Mouse (Mus musculus) ES-Bruce4 (cell line): ENCODE results near the gene Atp11c. TPM values are rescaled to one million over a fixed set of nuclear protein-coding genes. Genes with fewer than 3 reads are reported as not detected.

Experiments
- H3K27ac ChIP-seq: 2 replicates; pipeline ENCODE4 v1.5.1; 2012; ENCODE audit warnings: low read length, inconsistent platforms; ENCODE audit not compliant: insufficient read depth
- H3K27me3 ChIP-seq: 2 replicates; pipeline ENCODE4 v1.6.1; 2012; ENCODE audit warnings: mild to moderate bottlenecking, low read length, inconsistent platforms; ENCODE audit not compliant: control insufficient read depth, poor library complexity, insufficient read depth, severe bottlenecking
- H3K36me3 ChIP-seq: 2 replicates; pipeline ENCODE4 v1.6.1; 2012; ENCODE audit warnings: inconsistent platforms, mild to moderate bottlenecking, low read length, moderate library complexity; ENCODE audit not compliant: control insufficient read depth, poor library complexity, insufficient read depth, severe bottlenecking
- H3K4me1 ChIP-seq: one replicate; pipeline ENCODE4 v1.8.1; 2011; ENCODE audit warnings: low read length; ENCODE audit not compliant: control insufficient read depth, insufficient read depth
- H3K4me3 ChIP-seq: 2 replicates; pipeline ENCODE4 v1.5.1; 2011; ENCODE audit warnings: low read depth, mild to moderate bottlenecking, low read length
- H3K9ac ChIP-seq: 2 replicates; pipeline ENCODE4 v1.6.1; 2012; ENCODE audit warnings: low read depth, mild to moderate bottlenecking, inconsistent platforms; ENCODE audit not compliant: poor library complexity, severe bottlenecking
- H3K9me3 ChIP-seq: replicated peaks from 2 replicates; pipeline ENCODE4 v1.6.1; 2012; ENCODE audit warnings: mild to moderate bottlenecking, low read length, inconsistent platforms; ENCODE audit not compliant: control insufficient read depth, poor library complexity, insufficient read depth, severe bottlenecking
- CTCF ChIP-seq: IDR thresholded peaks from one replicate; pipeline ENCODE4 v1.8.1; 2011; ENCODE audit warnings: low read depth, low read length
- EP300 ChIP-seq: IDR thresholded peaks from 2 replicates; pipeline ENCODE4 v1.6.1; 2011; ENCODE audit warnings: low read depth, low read length; ENCODE audit not compliant: insufficient read depth
- POLR2A ChIP-seq: IDR thresholded peaks from one replicate; pipeline ENCODE4 v1.8.1; 2011; ENCODE audit warnings: low read length; ENCODE audit not compliant: insufficient read depth
- polyA plus RNA-seq: library from polyadenylated mRNA; stranded (reverse); fragments of >200 nt; gene quantifications from 2 replicates; pipeline ENCODE4 v1.2.4, GENCODE M21; 2011; ENCODE audit warnings: low read depth; ENCODE audit not compliant: missing spikeins, insufficient read depth, insufficient read length

Gene Atp11c
- polyA plus RNA-seq, 1 experiment: 17.1 TPM

DNA sequence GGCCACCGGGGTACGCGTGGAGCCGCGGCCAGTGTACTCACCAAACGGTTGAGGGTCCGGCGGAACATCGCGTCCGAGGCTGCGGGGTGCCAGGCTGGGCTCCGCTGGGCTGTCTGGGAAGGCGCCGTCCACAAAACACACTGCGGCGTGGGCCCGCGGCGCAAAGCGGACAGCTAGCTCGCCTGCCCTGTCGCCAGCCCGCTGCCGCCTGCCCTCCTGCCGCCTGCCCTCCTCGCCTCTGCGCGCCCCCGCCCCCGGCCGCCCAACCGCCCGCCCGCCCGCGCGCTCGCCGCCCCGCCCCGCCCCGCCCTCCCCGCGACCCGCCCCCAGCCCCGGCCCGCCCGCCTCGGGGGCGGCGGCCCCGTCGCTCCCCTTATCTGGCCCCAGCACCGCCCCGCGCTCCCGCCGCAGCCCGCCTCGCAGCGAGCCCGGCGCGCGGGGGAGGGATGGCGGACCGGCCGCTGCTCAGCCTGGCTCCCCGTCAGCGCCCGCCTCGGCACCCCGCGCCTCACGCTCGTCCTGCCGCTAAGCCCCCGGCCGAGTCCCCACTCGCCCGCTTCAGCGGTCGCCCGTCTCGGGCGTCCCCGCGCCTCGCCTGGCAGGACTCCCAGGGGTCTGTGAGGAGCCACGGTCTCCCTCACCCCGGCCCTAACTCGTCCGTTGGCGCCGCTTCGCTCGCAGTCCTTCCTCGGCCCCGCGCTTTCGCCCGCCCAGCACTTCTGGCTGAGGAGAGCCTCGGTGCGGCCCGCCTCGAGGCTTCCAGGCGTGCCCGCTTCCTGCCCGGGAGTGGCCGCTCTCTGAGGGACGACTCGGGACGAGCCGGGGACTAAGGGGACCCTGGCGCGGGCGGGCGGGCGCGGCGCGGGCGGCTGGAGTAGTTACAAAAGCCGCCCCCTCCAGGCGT lies 188.5 kb downstream of the Atp11c start:
- no peak overlapping the region for H3K27ac ChIP-seq
- no peak for TF ChIP-seq CTCF
- TF ChIP-seq POLR2A: no peak
- no peak for TF ChIP-seq EP300
- no peaks in the 10 kb centered on the region for H3K36me3 ChIP-seq

DNA sequence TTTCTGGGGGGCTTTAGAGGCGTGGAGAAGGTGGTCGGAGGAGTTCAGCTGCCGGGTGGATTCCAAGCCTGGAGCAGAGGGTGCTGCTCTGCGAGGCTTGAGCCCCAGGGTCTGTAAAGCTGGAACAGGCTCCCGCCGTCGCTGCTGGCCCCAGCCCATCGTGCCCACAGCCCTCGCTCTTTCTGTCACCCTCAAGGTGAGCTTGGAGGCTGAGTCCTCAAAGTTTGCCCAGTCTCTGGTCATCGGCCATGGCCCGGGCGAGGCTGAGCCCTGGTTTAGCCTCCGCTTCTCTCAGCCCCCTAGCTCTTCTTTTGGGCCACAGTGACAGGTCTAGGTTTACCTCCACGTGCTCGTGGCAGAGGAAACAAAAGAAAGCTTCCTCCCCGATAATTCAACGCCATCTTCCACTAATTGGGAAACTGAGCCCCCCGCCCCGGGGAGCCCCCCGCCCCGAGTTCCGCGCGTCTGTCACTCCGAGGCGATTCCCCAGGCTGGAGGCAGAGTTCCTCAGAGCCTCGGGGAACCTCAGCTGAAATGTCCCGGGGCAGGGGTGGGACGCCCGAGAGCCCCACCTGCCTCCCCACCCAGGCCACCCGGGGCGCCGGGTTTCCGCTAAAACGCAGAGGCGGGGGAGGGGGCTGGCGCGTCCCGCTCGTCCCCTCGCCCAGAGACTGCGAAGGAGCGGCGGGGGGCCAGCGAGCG lies 189.3 kb downstream of the Atp11c start:
- Histone ChIP-seq H3K9ac (peak overlapping the region; percentile 95), H3K4me1 (no peaks in the 10 kb centered on the region), H3K27me3 (no peaks in the 10 kb centered on the region), H3K4me3 (peak overlapping the region; percentile 98), H3K27ac (no peak overlapping the region), H3K9me3 (no peaks in the 10 kb centered on the region), H3K36me3 (no peaks in the 10 kb centered on the region)
- TF ChIP-seq CTCF: no peak
- TF ChIP-seq EP300: no peak
- TF ChIP-seq POLR2A: no peak

More for the DNA sequence above, 188.5 kb downstream of the Atp11c start:
- peak overlapping the region; percentile 95 for H3K9ac ChIP-seq
- no peaks in the 10 kb centered on the region for H3K9me3 ChIP-seq
- no peaks in the 10 kb centered on the region for H3K27me3 ChIP-seq
- H3K4me1 ChIP-seq: no peaks in the 10 kb centered on the region
- H3K4me3 ChIP-seq: peak overlapping the region; percentile 98

- Histone ChIP-seq H3K27me3 (no peaks in the 10 kb centered on the region), H3K4me3 (no peak overlapping the region), H3K36me3 (no peaks in the 10 kb centered on the region), H3K4me1 (no peaks in the 10 kb centered on the region), H3K27ac (no peak overlapping the region), H3K9me3 (no peaks in the 10 kb centered on the region), H3K9ac (no peak overlapping the region)
- TF ChIP-seq CTCF (no peak), EP300 (no peak), POLR2A (no peak)
These were observed 198.2 kb downstream of the Atp11c start for GRCm38 (mm10) chrX:60394292-60394691.

- TF ChIP-seq POLR2A (no peak), CTCF (no peak), EP300 (no peak)
- H3K4me1 ChIP-seq: no peaks in the 10 kb centered on the region
- no peaks in the 10 kb centered on the region for H3K9me3 ChIP-seq
- no peaks in the 10 kb centered on the region for H3K36me3 ChIP-seq
- H3K27ac ChIP-seq: no peak overlapping the region
- H3K4me3 ChIP-seq: no peak overlapping the region
- no peaks in the 10 kb centered on the region for H3K27me3 ChIP-seq
- H3K9ac ChIP-seq: no peak overlapping the region
These were observed 205.6 kb downstream of the Atp11c start for GRCm38 (mm10) chrX:60386852-60387251.

DNA sequence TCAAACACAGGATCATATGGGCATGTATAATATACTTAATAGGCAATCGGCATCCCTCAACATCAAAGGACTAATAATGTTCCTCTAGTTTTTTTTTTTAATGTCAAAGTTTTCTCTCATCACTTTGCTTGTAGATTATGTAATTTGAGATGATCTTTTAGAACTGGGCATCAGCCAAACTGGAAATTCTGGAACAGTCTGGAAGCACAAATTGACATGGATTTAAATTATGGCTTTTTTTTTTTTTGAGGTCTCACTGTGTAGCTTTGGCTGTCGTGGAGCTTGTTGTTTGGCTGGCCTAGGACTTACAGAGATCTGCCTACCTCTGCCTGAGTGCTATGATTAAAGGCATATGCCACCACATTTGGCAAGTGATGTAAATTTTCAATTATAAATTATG lies 210.8 kb downstream of the Atp11c start:
- H3K9me3 ChIP-seq: no peaks in the 10 kb centered on the region
- H3K4me1 ChIP-seq: no peaks in the 10 kb centered on the region
- no peak overlapping the region for H3K9ac ChIP-seq
- no peaks in the 10 kb centered on the region for H3K27me3 ChIP-seq
- TF ChIP-seq POLR2A (no peak), EP300 (no peak), CTCF (no peak)
- no peaks in the 10 kb centered on the region for H3K36me3 ChIP-seq
- H3K27ac ChIP-seq: no peak overlapping the region
- H3K4me3 ChIP-seq: no peak overlapping the region

- H3K27ac ChIP-seq: no peak overlapping the region
- H3K4me1 ChIP-seq: no peaks in the 10 kb centered on the region
These were observed 212.1 kb downstream of the Atp11c start for GRCm38 (mm10) chrX:60380386-60380785.

More at GRCm38 (mm10) chrX:60380386-60380785, 212.1 kb downstream of the Atp11c start:
- Histone ChIP-seq H3K9ac (no peak overlapping the region), H3K4me3 (no peak overlapping the region), H3K27me3 (no peaks in the 10 kb centered on the region), H3K36me3 (no peaks in the 10 kb centered on the region), H3K9me3 (no peaks in the 10 kb centered on the region)
- TF ChIP-seq EP300 (no peak), CTCF (no peak), POLR2A (no peak)
